Mouse (Mus musculus) liver, adult 2 months (tissue): ENCODE measurements at regions not wholly inside any gene's neighbourhood (a gene's known extent, or its start where the extent isn't known, plus 50 kb on each side); places are given as distances from the start of the nearest gene placed in this dataset.

Experiments
- DNase-seq: peaks from one replicate; pipeline ENCODE4 v3.0.0-alpha.2; 2011; ENCODE audit warnings: low read depth, low spot score; ENCODE audit errors: extremely low read depth
- H3K27ac ChIP-seq: fragments of 200-500 bp; replicated peaks from 2 replicates; pipeline ENCODE4 v1.5.1; 2012; ENCODE audit warnings: low read depth, mild to moderate bottlenecking, control low read depth, inconsistent platforms, low read length; ENCODE audit not compliant: insufficient read depth
- H3K27me3 ChIP-seq: fragments of 200-500 bp; 2 replicates; pipeline ENCODE4 v1.6.1; 2012; ENCODE audit warnings: mild to moderate bottlenecking, moderate library complexity, low read length, inconsistent platforms; ENCODE audit not compliant: control insufficient read depth, insufficient read depth
- H3K36me3 ChIP-seq: fragments of 200-500 bp; 2 replicates; pipeline ENCODE4 v1.6.1; 2012; ENCODE audit warnings: low read length, inconsistent platforms; ENCODE audit not compliant: control insufficient read depth, insufficient read depth
- H3K4me1 ChIP-seq: fragments of 200-500 bp; 2 replicates; pipeline ENCODE4 v1.6.1; 2011; ENCODE audit warnings: low read length; ENCODE audit not compliant: control insufficient read depth, insufficient read depth
- H3K4me3 ChIP-seq: fragments of 200-500 bp; 2 replicates; pipeline ENCODE4 v1.5.1; 2011; ENCODE audit warnings: low read depth, mild to moderate bottlenecking, control low read depth, low read length, moderate library complexity; ENCODE audit not compliant: insufficient read depth
- H3K79me2 ChIP-seq: fragments of 200-500 bp; 2 replicates; pipeline ENCODE4 v1.6.1; 2012; ENCODE audit warnings: inconsistent platforms, mild to moderate bottlenecking, low read length, moderate library complexity; ENCODE audit not compliant: control insufficient read depth, insufficient read depth
- H3K9ac ChIP-seq: fragments of 200-500 bp; 2 replicates; pipeline ENCODE4 v1.6.1; 2012; ENCODE audit warnings: low read depth, mild to moderate bottlenecking, control low read depth, inconsistent platforms, low read length
- CTCF ChIP-seq: fragments of 200-500 bp; IDR thresholded peaks from 2 replicates; pipeline ENCODE4 v1.5.1; 2011; ENCODE audit warnings: low read depth, low read length, control low read depth
- POLR2A ChIP-seq: fragments of 200-500 bp; IDR thresholded peaks from 2 replicates; pipeline ENCODE4 v1.6.1; 2011; ENCODE audit warnings: low read length, control low read depth; ENCODE audit not compliant: insufficient read depth; ENCODE audit errors: extremely low read depth
- WGBS: fragments of 180-500 bp; shearing (Covaris S2); methylation state at CpG from one replicate; pipeline ENCODE4 v1.1.7; 2018; 5-methylcytosine and 5-hydroxymethylcytosine counted together

GRCm38 (mm10) chr7:124996538-124996937 lies 447.9 kb upstream of the Kdm8 start:
- no peak overlapping the region for H3K27ac ChIP-seq
- H3K9ac ChIP-seq = no peak overlapping the region
- no peak overlapping the region for H3K4me3 ChIP-seq
- H3K4me1 ChIP-seq = no peaks in the 10 kb centered on the region
- no peaks in the 10 kb centered on the region for H3K27me3 ChIP-seq
- TF ChIP-seq POLR2A = no peak
- no peak for TF ChIP-seq CTCF
- WGBS = 86% methylated on average over 1 of the region's 1 CpGs
- DNase-seq = no peak
- no peaks in the 10 kb centered on the region for H3K79me2 ChIP-seq
- H3K36me3 ChIP-seq = no peaks in the 10 kb centered on the region

GRCm38 (mm10) chr7:125000669-125001068 lies 443.8 kb upstream of the Kdm8 start:
- H3K27me3 ChIP-seq = no peaks in the 10 kb centered on the region
- H3K79me2 ChIP-seq = no peaks in the 10 kb centered on the region
- H3K36me3 ChIP-seq = no peaks in the 10 kb centered on the region
- H3K4me3 ChIP-seq = no peak overlapping the region
- no peak for TF ChIP-seq POLR2A
- no peak for TF ChIP-seq CTCF
- DNase-seq = no peak
- no peaks in the 10 kb centered on the region for H3K4me1 ChIP-seq
- H3K9ac ChIP-seq = no peak overlapping the region
- H3K27ac ChIP-seq = no peak overlapping the region

- no peak for DNase-seq
- H3K9ac ChIP-seq = no peak overlapping the region
- TF ChIP-seq POLR2A (no peak), CTCF (no peak)
- no peak overlapping the region for H3K4me3 ChIP-seq
- H3K27ac ChIP-seq = no peak overlapping the region
- no peaks in the 10 kb centered on the region for H3K4me1 ChIP-seq
- H3K36me3 ChIP-seq = no peaks in the 10 kb centered on the region
- 88% methylated on average over 3 of the region's 3 CpGs for WGBS
- H3K27me3 ChIP-seq = no peaks in the 10 kb centered on the region
- no peaks in the 10 kb centered on the region for H3K79me2 ChIP-seq
These were observed 438.8 kb upstream of the Kdm8 start for GRCm38 (mm10) chr7:125005638-125006037.

- DNase-seq = no peak
- no peaks in the 10 kb centered on the region for H3K79me2 ChIP-seq
These were observed 425.2 kb upstream of the Kdm8 start for GRCm38 (mm10) chr7:125019259-125019658.

GRCm38 (mm10) chr7:125024944-125025343 lies 419.5 kb upstream of the Kdm8 start:
- no peaks in the 10 kb centered on the region for H3K27me3 ChIP-seq
- TF ChIP-seq POLR2A = no peak
- no peak for TF ChIP-seq CTCF
- 68% methylated on average over 5 of the region's 5 CpGs for WGBS
- H3K27ac ChIP-seq = no peak overlapping the region
- H3K4me1 ChIP-seq = no peaks in the 10 kb centered on the region
- no peaks in the 10 kb centered on the region for H3K79me2 ChIP-seq
- no peaks in the 10 kb centered on the region for H3K36me3 ChIP-seq
- H3K9ac ChIP-seq = no peak overlapping the region
- DNase-seq = no peak
- H3K4me3 ChIP-seq = no peak overlapping the region

More at GRCm38 (mm10) chr7:125019259-125019658, 425.2 kb upstream of the Kdm8 start:
- 80% methylated on average over 1 of the region's 1 CpGs for WGBS
- no peaks in the 10 kb centered on the region for H3K4me1 ChIP-seq
- no peaks in the 10 kb centered on the region for H3K36me3 ChIP-seq
- no peak for TF ChIP-seq CTCF
- no peak for TF ChIP-seq POLR2A
- no peak overlapping the region for H3K27ac ChIP-seq
- H3K27me3 ChIP-seq = no peaks in the 10 kb centered on the region
- H3K9ac ChIP-seq = no peak overlapping the region
- no peak overlapping the region for H3K4me3 ChIP-seq

- Histone ChIP-seq H3K4me1 (no peaks in the 10 kb centered on the region), H3K27ac (no peak overlapping the region), H3K4me3 (no peak overlapping the region), H3K79me2 (no peaks in the 10 kb centered on the region), H3K27me3 (0 out of 2 replicates have a peak, but pooled peaks cover 5% of the 10 kb centered on the region), H3K9ac (no peak overlapping the region), H3K36me3 (no peaks in the 10 kb centered on the region)
- WGBS = 72% methylated on average over 4 of the region's 4 CpGs
- TF ChIP-seq CTCF (no peak), POLR2A (no peak)
- no peak for DNase-seq
These were observed 410.7 kb upstream of the Kdm8 start for GRCm38 (mm10) chr7:125033778-125034177.
